12 mouse cellular contexts compared by ENCODE assay signal in genomic region chr1:59415733-59416312, GRCm38 (mm10).
DNase-seq lines count a peak whose midpoint lies in the region; ATAC-seq lines count a peak whose summit lies in the region.
"Had no signal": no experiment of that assay in that cellular context is flagged by ENCODE, and none has a peak within 500 bp of the region (broad histone marks: within the 10 kb centered on the region; RNA-seq: fewer than 3 reads in every experiment).

No protein-coding gene starts in this region.

- peaks cover 38% of the 10 kb centered on the region for H3K4me1 ChIP-seq in midbrain, embryonic 10.5 days
- H3K4me1 ChIP-seq in midbrain, embryonic 13.5 days (replicated peaks): peaks cover 6% of the 10 kb centered on the region; the same call in 1 of the 2 replicates
- peaks cover 7% of the 10 kb centered on the region; the same call in 1 of the 2 replicates for H3K4me1 ChIP-seq in hindbrain, embryonic 16.5 days (ENCODE audit: control insufficient read depth, insufficient read depth, low read depth, low read length)
- H3K4me1 ChIP-seq: embryonic facial prominence, embryonic 13.5 days had no signal

- DNase-seq in midbrain, embryonic 10.5 days (ENCODE audit: low spot score): no peak
- DNase-seq in cerebellum, adult 11 months: peak; percentile 79
- DNase-seq in cerebellum, postnatal 14 days: peak; percentile 92 to 94
- no peak for DNase-seq in adipocyte (ENCODE audit: low spot score)
- no peak for DNase-seq in gastrocnemius, adult 8-10 months (ENCODE audit: low spot score in 2 of 2)
- DNase-seq: kidney, postnatal 4 days had no signal

- H3K36me3 ChIP-seq in midbrain, embryonic 10.5 days: no peaks in the 10 kb centered on the region
- H3K36me3 ChIP-seq in midbrain, embryonic 13.5 days: no peaks in the 10 kb centered on the region
- H3K36me3 ChIP-seq in hindbrain, embryonic 16.5 days (ENCODE audit: control insufficient read depth, insufficient read depth, low read length): no peaks in the 10 kb centered on the region
- H3K36me3 ChIP-seq: embryonic facial prominence, embryonic 13.5 days; limb, embryonic 13.5 days; lung, embryonic 15.5 days had no signal

- no peak for ATAC-seq in midbrain, embryonic 13.5 days
- ATAC-seq in hindbrain, embryonic 16.5 days: peak; percentile 66

- no peak overlapping the region for H3K4me3 ChIP-seq in midbrain, embryonic 10.5 days
- H3K4me3 ChIP-seq in midbrain, embryonic 13.5 days (replicated peaks): no peak overlapping the region
- no peak overlapping the region for H3K4me3 ChIP-seq in hindbrain, embryonic 16.5 days (ENCODE audit: low read length)
- H3K4me3 ChIP-seq: embryonic facial prominence, embryonic 13.5 days; limb, embryonic 13.5 days; lung, embryonic 15.5 days had no signal

- H3K9me3 ChIP-seq in midbrain, embryonic 10.5 days (replicated peaks): no peaks in the 10 kb centered on the region
- no peaks in the 10 kb centered on the region for H3K9me3 ChIP-seq in midbrain, embryonic 13.5 days
- H3K9me3 ChIP-seq in hindbrain, embryonic 16.5 days (ENCODE audit: control insufficient read depth, low read length): no peaks in the 10 kb centered on the region
- H3K9me3 ChIP-seq: embryonic facial prominence, embryonic 13.5 days; limb, embryonic 13.5 days; lung, embryonic 15.5 days had no signal

- no peaks in the 10 kb centered on the region; the same call in 1 of the 2 replicates for H3K27me3 ChIP-seq in midbrain, embryonic 10.5 days (ENCODE audit: low read depth, poor library complexity, severe bottlenecking)
- no peaks in the 10 kb centered on the region for H3K27me3 ChIP-seq in midbrain, embryonic 13.5 days
- no peaks in the 10 kb centered on the region for H3K27me3 ChIP-seq in hindbrain, embryonic 16.5 days (replicated peaks; ENCODE audit: control insufficient read depth, insufficient read depth, low read length)
- H3K27me3 ChIP-seq: embryonic facial prominence, embryonic 13.5 days; limb, embryonic 13.5 days; lung, embryonic 15.5 days had no signal

- 87% methylated on average over 11 of the region's 11 CpGs for WGBS in midbrain, embryonic 10.5 days
- WGBS in midbrain, embryonic 13.5 days: 80% methylated on average over 11 of the region's 11 CpGs
- WGBS in hindbrain, embryonic 16.5 days: 40% methylated on average over 11 of the region's 11 CpGs

- H3K4me2 ChIP-seq in midbrain, embryonic 13.5 days (replicated peaks): no peak overlapping the region
- no peak overlapping the region for H3K4me2 ChIP-seq in hindbrain, embryonic 16.5 days (ENCODE audit: low read length)
- H3K4me2 ChIP-seq: embryonic facial prominence, embryonic 13.5 days; heart, embryonic 11.5 days; limb, embryonic 13.5 days; lung, embryonic 15.5 days had no signal

- H3K27ac ChIP-seq in midbrain, embryonic 10.5 days (replicated peaks): peak overlapping the region; percentile 10
- H3K27ac ChIP-seq in midbrain, embryonic 13.5 days: no peak overlapping the region
- 0 out of 2 replicates have a peak overlapping the region, but pooled peaks have one; percentile 0 for H3K27ac ChIP-seq in hindbrain, embryonic 16.5 days (ENCODE audit: low read depth, low read length)
- H3K27ac ChIP-seq: embryonic facial prominence, embryonic 13.5 days; limb, embryonic 13.5 days; lung, embryonic 15.5 days had no signal

- no peak overlapping the region for H3K9ac ChIP-seq in midbrain, embryonic 13.5 days (replicated peaks)
- no peak overlapping the region for H3K9ac ChIP-seq in hindbrain, embryonic 16.5 days (ENCODE audit: low read depth, low read length)
- H3K9ac ChIP-seq: embryonic facial prominence, embryonic 13.5 days; limb, embryonic 13.5 days; lung, embryonic 15.5 days had no signal

Comparison
In these comparisons a context has a peak if more than half of its experiments do, and no peak if none do; other contexts are left out.
1. DNase-seq: peak in cerebellum, adult 11 months (single experiment) and cerebellum, postnatal 14 days (2 of 2); none in midbrain, embryonic 10.5 days (single experiment), adipocyte (single experiment) and gastrocnemius, adult 8-10 months (0 of 2).